Mouse (Mus musculus) embryonic facial prominence, embryonic 15.5 days (tissue): ENCODE measurements around the gene Casr. TPM values are rescaled to one million over a fixed set of nuclear protein-coding genes. Genes with fewer than 3 reads are reported as not detected.

Experiments
- ATAC-seq: fragments of 200-750 bp; cut with Nextera tagmentation; 2 replicates; pipeline ENCODE4 v1.8.0; 2017; ENCODE audit warnings: low read depth, moderate TSS enrichment; ENCODE audit not compliant: insufficient number of reproducible peaks, low FRiP score, low TSS enrichment
- H3K27ac ChIP-seq: fragments of 300-500 bp; sonication (generic); replicated peaks from 2 replicates; pipeline ENCODE4 v1.5.1; 2015; ENCODE audit warnings: mild to moderate bottlenecking, inconsistent platforms
- H3K27me3 ChIP-seq: fragments of 300-500 bp; sonication (generic); 2 replicates; pipeline ENCODE4 v1.6.1; 2015; ENCODE audit warnings: inconsistent platforms
- H3K36me3 ChIP-seq: fragments of 300-500 bp; sonication (generic); 2 replicates; pipeline ENCODE4 v1.6.1; 2015; ENCODE audit warnings: mild to moderate bottlenecking, inconsistent platforms
- H3K4me1 ChIP-seq: fragments of 300-500 bp; sonication (generic); 2 replicates; pipeline ENCODE4 v1.6.1; 2015; ENCODE audit warnings: inconsistent platforms
- H3K4me2 ChIP-seq: fragments of 300-500 bp; sonication (generic); replicated peaks from 2 replicates; pipeline ENCODE4 v1.6.1; 2015; ENCODE audit warnings: mild to moderate bottlenecking, inconsistent platforms
- H3K4me3 ChIP-seq: fragments of 300-500 bp; sonication (generic); replicated peaks from 2 replicates; pipeline ENCODE4 v1.5.1; 2015; ENCODE audit warnings: mild to moderate bottlenecking, inconsistent platforms
- H3K9ac ChIP-seq: fragments of 300-500 bp; sonication (generic); 2 replicates; pipeline ENCODE4 v1.6.1; 2015; ENCODE audit warnings: inconsistent platforms
- H3K9me3 ChIP-seq: fragments of 300-500 bp; sonication (generic); replicated peaks from 2 replicates; pipeline ENCODE4 v1.6.1; 2016; ENCODE audit warnings: inconsistent platforms
- WGBS: fragments of 180-500 bp; shearing (Covaris S2); methylation state at CpG from one replicate; pipeline ENCODE4 v1.1.7; 2015; 5-methylcytosine and 5-hydroxymethylcytosine counted together
- polyA plus RNA-seq: library from polyadenylated mRNA; unstranded; fragments of >200 nt; fragmentation: Nextera tagmentation; extraction: Ambion mirVana; gene quantifications from 2 replicates; pipeline ENCODE4 v1.2.1, GENCODE M21; 2015

Gene Casr
- polyA plus RNA-seq, 1 experiment from 2014 or later: 0.37 TPM

DNA sequence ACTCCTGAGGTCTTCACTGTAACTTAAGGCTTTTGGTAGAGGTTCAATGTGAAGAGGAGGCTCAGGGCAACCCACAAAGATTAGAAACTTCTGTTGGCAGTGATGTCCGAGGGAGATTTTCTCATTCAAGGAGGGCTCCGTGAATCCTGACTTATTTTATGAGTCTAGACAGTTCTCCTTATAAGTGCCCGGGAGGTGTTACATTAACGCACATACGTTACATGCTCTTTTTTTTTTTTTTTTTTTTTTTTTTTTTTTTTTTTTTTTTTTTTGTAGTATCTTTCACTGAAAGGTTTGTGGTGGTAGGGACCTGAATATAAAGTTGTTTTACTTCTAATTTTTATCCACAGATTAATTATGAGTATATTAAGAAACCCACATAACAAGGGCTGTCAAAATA is 54.6 kb downstream of the Casr start:
- no peaks in the 10 kb centered on the region for H3K4me1 ChIP-seq
- 86% methylated on average over 5 of the region's 5 CpGs for WGBS

DNA sequence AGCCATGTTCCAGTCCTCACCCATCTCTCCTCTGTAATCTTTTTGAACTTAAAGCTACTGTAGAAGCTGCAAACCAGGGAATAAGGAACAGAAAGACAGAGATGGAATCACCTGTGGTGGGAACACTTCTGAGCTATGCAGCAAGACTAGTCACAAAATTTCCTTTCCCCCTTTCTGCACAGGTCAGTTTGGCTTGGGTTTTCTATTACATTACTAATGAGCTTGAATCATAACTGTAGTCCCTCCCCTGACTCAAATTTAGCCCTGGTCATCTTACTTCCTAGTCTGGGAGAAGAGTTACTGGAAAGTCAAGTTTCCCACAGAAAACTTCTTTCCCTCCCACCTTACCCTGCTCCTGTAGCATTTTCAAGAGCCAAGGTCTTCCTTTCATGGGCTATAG is 55.1 kb downstream of the Casr start:
- no peak overlapping the region for H3K4me2 ChIP-seq
- no peaks in the 10 kb centered on the region for H3K27me3 ChIP-seq
- H3K9ac ChIP-seq: no peak overlapping the region
- H3K4me3 ChIP-seq: no peak overlapping the region
- H3K4me1 ChIP-seq: no peaks in the 10 kb centered on the region
- H3K27ac ChIP-seq: no peak overlapping the region
- no peak for ATAC-seq
- no peaks in the 10 kb centered on the region for H3K9me3 ChIP-seq
- no peaks in the 10 kb centered on the region for H3K36me3 ChIP-seq

More for the DNA sequence above, 54.6 kb downstream of the Casr start:
- H3K9ac ChIP-seq: no peak overlapping the region
- no peaks in the 10 kb centered on the region for H3K9me3 ChIP-seq
- no peaks in the 10 kb centered on the region for H3K36me3 ChIP-seq
- H3K27me3 ChIP-seq: no peaks in the 10 kb centered on the region
- no peak overlapping the region for H3K27ac ChIP-seq
- H3K4me3 ChIP-seq: no peak overlapping the region
- no peak for ATAC-seq
- no peak overlapping the region for H3K4me2 ChIP-seq

DNA sequence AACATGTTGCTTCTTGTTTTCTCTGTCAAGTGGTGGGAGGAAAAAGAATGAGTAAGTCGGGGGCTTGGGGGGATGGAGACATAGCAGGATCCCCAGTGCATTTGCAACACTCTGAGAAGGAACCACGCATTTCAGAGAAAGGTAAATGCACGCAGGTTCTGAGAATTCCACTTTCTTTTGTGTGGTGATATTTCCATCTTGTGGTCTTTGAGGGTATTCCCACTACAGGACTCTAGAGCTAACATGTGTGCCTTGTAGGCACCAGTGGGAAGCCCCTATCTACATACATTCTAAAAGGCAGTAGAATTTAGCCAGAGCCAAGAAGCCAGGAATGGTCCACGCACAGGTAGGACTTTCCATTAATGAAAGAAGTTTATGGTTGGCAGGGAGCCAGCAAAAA is 56.0 kb downstream of the Casr start:
- H3K9ac ChIP-seq: no peak overlapping the region
- no peak overlapping the region for H3K27ac ChIP-seq
- ATAC-seq: no peak
- H3K27me3 ChIP-seq: no peaks in the 10 kb centered on the region
- no peaks in the 10 kb centered on the region for H3K36me3 ChIP-seq
- no peaks in the 10 kb centered on the region for H3K4me1 ChIP-seq
- H3K9me3 ChIP-seq: no peaks in the 10 kb centered on the region
- H3K4me2 ChIP-seq: no peak overlapping the region
- no peak overlapping the region for H3K4me3 ChIP-seq
- WGBS: 33% methylated on average over 4 of the region's 4 CpGs

DNA sequence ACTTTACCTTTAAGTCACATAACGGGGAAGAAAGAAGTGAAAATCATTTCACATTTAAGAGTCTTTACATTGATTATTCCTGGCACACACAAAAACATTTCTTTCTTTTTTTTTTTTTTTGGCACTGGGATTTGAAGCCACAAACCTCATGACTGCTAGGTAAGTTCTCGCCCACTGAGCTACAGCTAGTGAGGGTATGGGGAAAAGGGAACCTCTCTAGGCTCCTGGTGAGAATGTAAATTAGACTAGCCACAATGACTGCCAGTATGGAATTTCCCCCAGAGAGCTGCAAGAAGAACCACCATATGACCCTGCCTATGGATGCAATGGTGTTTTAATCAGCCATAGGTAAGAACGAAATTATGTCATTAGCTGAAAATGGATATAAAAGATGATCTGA is 56.8 kb downstream of the Casr start:
- Histone ChIP-seq H3K27ac (no peak overlapping the region), H3K4me1 (no peaks in the 10 kb centered on the region), H3K9ac (no peak overlapping the region), H3K4me2 (no peak overlapping the region), H3K36me3 (no peaks in the 10 kb centered on the region), H3K4me3 (no peak overlapping the region), H3K9me3 (no peaks in the 10 kb centered on the region), H3K27me3 (no peaks in the 10 kb centered on the region)
- ATAC-seq: no peak
- 74% methylated on average over 3 of the region's 3 CpGs for WGBS

DNA sequence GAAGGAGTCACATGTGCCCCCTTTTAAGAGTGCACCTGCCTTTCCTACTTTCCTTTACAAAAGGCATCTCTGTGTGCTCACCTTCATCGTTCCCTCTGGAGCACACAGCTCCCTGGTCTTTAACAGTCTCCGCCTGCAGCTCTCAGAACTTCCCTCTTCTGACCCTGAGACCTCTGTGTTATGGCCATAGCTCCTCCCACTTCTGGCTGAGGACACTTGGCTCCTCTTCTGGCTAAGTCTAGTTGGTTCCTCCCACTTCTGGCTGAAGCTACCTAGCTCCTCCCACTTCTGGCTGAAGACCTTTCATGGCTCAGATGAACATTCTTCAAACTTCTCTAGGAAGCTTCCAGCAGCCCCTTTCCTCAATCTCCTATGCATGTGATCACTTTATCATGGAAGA is 59.7 kb downstream of the Casr start:
- H3K4me2 ChIP-seq: no peak overlapping the region
- H3K27ac ChIP-seq: no peak overlapping the region
- WGBS: 72% methylated on average over 2 of the region's 2 CpGs
- H3K36me3 ChIP-seq: no peaks in the 10 kb centered on the region
- H3K27me3 ChIP-seq: no peaks in the 10 kb centered on the region
- no peak overlapping the region for H3K4me3 ChIP-seq
- no peaks in the 10 kb centered on the region for H3K9me3 ChIP-seq
- H3K4me1 ChIP-seq: no peaks in the 10 kb centered on the region
- ATAC-seq: no peak
- no peak overlapping the region for H3K9ac ChIP-seq

DNA sequence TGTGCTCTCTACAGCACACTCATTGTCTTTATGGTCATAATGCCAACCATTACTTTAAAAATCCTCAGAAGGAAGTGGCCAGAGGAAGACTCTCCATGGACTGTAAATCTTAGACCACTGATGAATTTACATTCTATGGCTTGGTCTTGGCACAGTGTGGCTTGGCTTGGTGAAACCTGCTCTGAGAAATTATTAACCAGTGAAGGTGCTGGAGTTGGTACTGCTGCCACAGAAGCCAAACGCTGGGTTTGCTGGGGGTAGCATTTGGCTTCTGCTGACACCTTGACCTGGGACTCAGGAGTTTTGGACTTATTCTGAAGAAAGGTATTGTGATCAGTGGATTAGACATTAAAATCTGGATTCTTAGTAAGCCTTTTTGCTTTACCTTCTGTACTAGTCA is 69.5 kb downstream of the Casr start:
- Histone ChIP-seq H3K9me3 (no peaks in the 10 kb centered on the region), H3K4me1 (no peaks in the 10 kb centered on the region), H3K27ac (no peak overlapping the region), H3K9ac (no peak overlapping the region), H3K4me2 (no peak overlapping the region), H3K27me3 (no peaks in the 10 kb centered on the region), H3K36me3 (no peaks in the 10 kb centered on the region), H3K4me3 (no peak overlapping the region)
- WGBS: 77% methylated on average over 1 of the region's 1 CpGs
- no peak for ATAC-seq

DNA sequence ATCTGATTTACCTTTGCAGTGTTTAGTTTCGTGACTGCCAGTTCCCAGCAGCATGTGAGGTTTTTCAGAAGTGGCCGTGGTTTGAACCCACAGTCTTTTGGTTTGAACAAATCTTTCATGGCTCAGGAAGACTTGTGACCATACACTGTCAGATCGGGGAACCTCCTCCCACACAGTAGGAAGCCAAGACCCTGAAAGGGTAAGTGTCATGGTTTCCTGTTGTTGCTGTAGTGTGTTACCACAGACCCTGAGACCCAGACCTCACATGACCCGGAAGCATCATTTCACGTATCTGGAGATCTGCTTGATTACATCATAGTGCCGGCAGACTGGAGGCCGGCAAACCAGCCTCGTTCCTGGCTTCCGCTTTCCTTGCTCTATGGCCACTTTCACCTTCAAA is 85.1 kb downstream of the Casr start:
- no peaks in the 10 kb centered on the region for H3K9me3 ChIP-seq
- no peak overlapping the region for H3K4me2 ChIP-seq
- no peaks in the 10 kb centered on the region for H3K27me3 ChIP-seq
- H3K9ac ChIP-seq: no peak overlapping the region
- H3K4me3 ChIP-seq: no peak overlapping the region
- ATAC-seq: no peak
- no peak overlapping the region for H3K27ac ChIP-seq
- no peaks in the 10 kb centered on the region for H3K4me1 ChIP-seq
- H3K36me3 ChIP-seq: no peaks in the 10 kb centered on the region
- 70% methylated on average over 9 of the region's 9 CpGs for WGBS

DNA sequence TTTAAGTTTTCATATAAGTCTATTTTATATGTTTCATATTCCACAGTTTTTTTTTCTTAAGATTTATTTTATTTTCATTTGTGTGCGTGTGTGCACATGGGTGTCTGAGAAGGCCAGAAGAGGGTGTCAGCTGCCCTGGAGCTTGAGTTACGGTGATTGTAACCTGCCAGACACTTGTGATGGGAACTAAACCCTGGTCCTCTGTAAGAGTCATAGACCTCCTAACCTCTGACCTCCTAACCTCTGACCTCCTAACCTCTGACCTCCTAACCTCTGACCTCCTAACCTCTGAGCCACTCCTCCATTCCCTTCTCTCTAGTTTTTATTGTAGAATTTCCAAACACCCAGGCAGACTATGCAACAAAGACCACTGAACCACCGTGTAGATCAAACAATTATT is 86.4 kb downstream of the Casr start:
- no peaks in the 10 kb centered on the region for H3K27me3 ChIP-seq
- no peaks in the 10 kb centered on the region for H3K9me3 ChIP-seq
- no peak overlapping the region for H3K27ac ChIP-seq
- no peak overlapping the region for H3K9ac ChIP-seq
- 84% methylated on average over 3 of the region's 3 CpGs for WGBS
- H3K36me3 ChIP-seq: no peaks in the 10 kb centered on the region
- no peak overlapping the region for H3K4me2 ChIP-seq
- no peak overlapping the region for H3K4me3 ChIP-seq
- no peak for ATAC-seq
- H3K4me1 ChIP-seq: no peaks in the 10 kb centered on the region

DNA sequence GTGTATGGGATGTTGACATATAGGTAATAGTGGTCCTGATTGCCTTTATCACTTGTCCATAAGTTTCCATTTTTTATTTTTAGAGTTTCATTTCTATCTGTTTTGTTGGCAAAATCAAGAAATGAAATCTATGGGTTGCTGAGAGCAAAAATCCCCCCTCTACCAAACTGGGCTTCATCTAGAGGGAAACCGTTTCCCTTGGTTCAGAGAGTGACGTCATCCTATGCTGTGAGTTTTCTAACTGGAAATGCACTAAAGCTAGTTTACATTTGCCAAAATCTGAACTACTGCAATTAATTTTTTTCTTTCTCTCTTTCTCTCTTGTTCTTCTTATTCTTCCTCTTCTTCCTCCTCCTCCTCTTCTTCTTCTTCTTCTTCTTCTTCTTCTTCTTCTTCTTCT is 87.1 kb downstream of the Casr start:
- no peak for ATAC-seq
- no peaks in the 10 kb centered on the region for H3K4me1 ChIP-seq

DNA sequence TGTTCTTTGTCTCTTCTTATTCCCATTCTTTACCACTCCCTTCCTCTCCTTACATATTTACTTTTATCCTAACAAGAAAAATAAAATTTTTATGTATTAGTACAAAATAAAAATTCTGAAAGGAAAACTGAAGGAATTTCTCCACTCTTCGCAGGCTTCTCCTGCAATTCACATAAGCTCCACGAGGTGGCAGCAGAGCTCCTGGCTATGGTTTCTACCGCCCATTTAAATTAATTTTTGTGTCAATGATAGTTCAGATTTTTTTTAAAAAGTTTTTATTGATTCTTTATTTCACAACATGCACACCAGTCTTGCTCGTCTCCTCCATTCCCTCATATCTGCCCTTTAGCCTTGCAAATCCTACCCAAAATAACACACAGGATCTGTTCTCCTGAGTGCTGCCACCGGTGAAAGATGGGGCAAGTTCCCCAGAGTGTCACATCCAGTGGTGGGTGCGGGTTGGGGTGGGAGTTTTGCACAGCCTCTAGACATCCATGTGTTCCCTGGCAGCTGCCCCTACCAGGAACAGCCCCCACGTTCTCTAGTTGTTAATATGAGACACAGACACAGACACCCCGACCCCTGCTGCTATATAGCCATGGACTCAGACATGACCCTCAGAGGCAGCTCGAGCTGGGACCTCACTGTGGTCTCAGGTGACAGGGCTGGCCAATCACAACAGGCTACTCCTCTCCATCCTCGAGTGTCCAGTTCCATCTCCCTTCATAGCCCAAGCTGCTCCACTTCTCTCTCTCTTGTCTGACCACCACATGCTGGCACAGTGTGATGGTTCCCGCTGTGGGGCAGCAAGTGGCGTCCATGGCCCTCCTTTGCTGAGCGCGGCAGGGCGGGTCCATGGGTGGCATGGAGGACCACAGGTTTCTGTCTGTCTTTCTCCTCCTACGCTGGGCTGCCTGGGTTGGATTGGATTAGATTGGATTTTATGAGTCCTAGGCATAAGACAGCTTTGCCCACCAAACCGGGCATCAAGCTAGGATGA is 88.4 kb downstream of the Casr start:
- 50% methylated on average over 17 of the region's 17 CpGs for WGBS
- no peak overlapping the region for H3K4me3 ChIP-seq
- H3K36me3 ChIP-seq: no peaks in the 10 kb centered on the region
- peak; percentile 19; the same call in 1 of the 2 replicates for ATAC-seq
- no peak overlapping the region for H3K27ac ChIP-seq
- no peaks in the 10 kb centered on the region for H3K4me1 ChIP-seq
- no peaks in the 10 kb centered on the region for H3K9me3 ChIP-seq
- H3K27me3 ChIP-seq: no peaks in the 10 kb centered on the region
- H3K4me2 ChIP-seq: no peak overlapping the region
- H3K9ac ChIP-seq: no peak overlapping the region

More for the DNA sequence above, 87.1 kb downstream of the Casr start:
- Histone ChIP-seq H3K27me3 (no peaks in the 10 kb centered on the region), H3K4me3 (no peak overlapping the region), H3K9ac (no peak overlapping the region), H3K4me2 (no peak overlapping the region), H3K36me3 (no peaks in the 10 kb centered on the region), H3K9me3 (no peaks in the 10 kb centered on the region), H3K27ac (no peak overlapping the region)
- 76% methylated on average over 2 of the region's 2 CpGs for WGBS

DNA sequence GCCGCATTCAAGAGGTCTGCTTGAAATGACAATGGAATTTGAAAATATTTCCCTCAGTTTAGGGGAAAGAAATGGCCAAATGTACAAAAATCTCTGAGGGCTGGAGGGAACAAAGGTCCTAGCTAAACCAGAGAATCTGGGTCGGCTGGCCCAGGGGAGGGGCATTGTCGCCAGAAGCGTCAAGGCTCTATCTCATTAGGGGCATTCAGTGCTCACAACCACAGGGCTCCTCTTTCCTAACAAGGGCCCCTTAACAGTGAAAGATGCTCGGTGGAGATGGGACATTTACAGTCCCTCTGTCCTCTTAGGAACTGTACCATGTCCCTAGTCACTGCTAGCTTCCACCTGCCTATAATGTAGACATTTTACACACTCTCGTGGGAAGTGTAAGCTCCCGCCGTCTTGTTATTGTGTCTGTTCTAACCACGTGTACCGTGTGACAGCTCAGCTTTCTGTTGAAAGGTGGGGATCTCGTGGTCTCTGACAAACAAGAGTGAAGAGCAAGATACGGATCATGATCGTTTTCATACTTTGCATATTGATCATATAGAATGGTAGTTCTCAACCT is 90.8 kb downstream of the Casr start:
- H3K27me3 ChIP-seq: no peaks in the 10 kb centered on the region
- WGBS: 47% methylated on average over 13 of the region's 13 CpGs
- ATAC-seq: no peak
- H3K36me3 ChIP-seq: no peaks in the 10 kb centered on the region
- H3K4me1 ChIP-seq: no peaks in the 10 kb centered on the region
- no peaks in the 10 kb centered on the region for H3K9me3 ChIP-seq
- H3K4me2 ChIP-seq: no peak overlapping the region
- no peak overlapping the region for H3K9ac ChIP-seq
- H3K4me3 ChIP-seq: no peak overlapping the region
- no peak overlapping the region for H3K27ac ChIP-seq
